Mouse (Mus musculus): Measurements from ENCODE around the gene Rnf26.
"Not testable (repeated sequence)": the region's sequence is repeated elsewhere in the genome, so short reads cannot be mapped to it uniquely, and the experiment has no call there.

Rnf26 gene

GRCm38 (mm10) chr9:44125026-44125425 is 11.7 kb upstream of the Rnf26 start:
- no peak for DNase-seq

DNA sequence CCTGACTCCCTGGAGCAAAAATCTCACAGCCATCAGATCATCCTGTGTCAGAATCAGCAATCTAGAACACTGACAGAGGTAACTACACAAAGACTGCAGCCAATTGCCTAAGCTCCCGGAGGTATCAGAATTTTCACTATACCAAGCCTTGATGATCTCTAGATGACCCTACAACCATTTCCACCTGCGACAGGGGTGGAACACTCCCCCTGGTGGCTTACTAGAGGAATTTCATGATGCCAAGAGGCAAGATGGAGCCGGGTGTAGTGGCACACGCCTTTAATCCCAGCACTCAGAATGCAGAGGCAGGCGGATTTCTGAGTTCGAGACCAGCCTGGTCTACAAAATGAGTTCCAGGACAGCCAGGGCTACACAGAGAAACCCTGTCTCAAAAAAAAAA is 11.0 kb upstream of the Rnf26 start:
- DNase-seq: peak; percentile 28

- DNase-seq: no peak
Measured at GRCm38 (mm10) chr9:44119948-44120465, 6.7 kb upstream of the Rnf26 start.

- DNase-seq: peak; percentile 51
Measured at GRCm38 (mm10) chr9:44119011-44119410, 5.7 kb upstream of the Rnf26 start.

GRCm38 (mm10) chr9:44116182-44116581 is 2.9 kb upstream of the Rnf26 start:
- DNase-seq: no peak

DNA sequence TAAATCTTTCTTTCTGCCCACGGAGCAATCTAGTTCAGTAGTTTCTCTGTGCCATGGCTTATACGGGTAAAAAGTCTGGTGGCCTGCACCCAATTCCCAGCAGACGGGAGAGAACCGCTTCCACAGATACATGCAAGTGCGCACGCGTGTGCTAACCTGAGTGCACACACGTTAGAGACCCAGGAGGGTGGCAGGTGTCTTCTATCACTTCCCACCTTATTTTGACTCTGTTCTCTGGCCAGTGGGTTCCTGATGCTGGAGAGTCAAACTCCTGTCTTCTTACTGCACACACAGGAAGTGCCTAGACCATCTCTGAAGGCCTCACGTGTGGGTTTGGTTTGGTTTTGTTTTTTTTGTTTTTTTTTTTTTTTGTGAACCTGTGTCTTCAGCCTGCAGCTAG is 2.3 kb upstream of the Rnf26 start:
- DNase-seq: no peak

- no peak for DNase-seq
Measured at GRCm38 (mm10) chr9:44114453-44114852, 1.1 kb upstream of the Rnf26 start.

DNA sequence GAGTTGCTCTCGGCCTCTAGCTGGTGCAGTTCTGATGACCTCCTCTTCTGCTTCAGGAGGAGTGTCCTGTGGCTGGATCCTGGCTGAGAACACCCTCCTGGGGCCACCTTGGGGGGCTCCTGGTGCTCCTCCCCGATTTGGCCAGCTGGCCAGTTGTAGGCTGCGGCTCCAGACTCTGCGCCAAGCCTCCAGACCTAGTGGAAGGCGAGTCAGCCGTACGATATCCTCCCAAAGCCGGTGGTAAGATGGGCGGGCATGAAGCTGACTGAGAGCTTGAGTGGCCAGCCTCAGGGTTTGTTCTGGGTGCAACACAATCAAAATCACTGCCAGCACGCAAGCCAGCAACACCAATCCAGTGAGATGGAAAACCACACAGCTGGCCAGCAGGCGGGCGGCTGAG is 1.4 kb downstream of the Rnf26 start:
- DNase-seq: not testable (repeated sequence)

DNA sequence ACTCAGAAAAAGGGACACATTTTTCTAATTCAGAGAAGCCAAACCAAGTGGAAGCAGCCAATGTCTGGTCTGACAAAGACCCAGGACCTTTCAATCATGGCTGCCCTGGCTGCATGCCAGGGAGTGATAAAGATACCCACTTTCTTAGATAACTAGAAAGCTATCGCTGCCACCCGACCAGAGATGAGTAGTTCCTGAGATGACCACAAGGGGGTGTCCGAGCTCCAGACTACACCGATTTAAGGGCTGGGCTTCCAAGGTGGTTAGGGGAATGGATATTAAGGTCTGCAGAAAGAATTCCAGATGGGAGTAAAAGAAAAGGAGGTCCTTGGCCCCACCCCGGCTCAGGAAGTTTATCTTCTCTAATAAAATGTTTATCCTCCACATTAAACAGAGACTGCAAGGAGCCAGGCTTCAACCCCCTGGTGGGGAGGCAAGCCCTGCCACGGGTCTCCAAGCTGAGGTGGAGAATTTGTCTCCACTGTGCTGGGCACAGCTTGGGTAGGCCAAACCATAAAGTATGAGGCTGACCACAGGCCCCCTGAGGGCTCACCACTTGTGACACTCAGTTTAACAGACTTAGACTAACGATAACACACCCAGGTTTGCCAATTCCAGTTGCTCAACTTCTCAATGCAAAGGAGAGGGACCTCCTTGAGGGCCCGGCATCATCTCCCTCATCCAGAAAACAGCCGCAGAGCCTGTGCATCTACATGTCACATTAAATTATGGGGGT is 3.8 kb downstream of the Rnf26 start:
- DNase-seq: peak; percentile 93

GRCm38 (mm10) chr9:44108269-44109055 is 4.9 kb downstream of the Rnf26 start:
- DNase-seq: no peak

DNA sequence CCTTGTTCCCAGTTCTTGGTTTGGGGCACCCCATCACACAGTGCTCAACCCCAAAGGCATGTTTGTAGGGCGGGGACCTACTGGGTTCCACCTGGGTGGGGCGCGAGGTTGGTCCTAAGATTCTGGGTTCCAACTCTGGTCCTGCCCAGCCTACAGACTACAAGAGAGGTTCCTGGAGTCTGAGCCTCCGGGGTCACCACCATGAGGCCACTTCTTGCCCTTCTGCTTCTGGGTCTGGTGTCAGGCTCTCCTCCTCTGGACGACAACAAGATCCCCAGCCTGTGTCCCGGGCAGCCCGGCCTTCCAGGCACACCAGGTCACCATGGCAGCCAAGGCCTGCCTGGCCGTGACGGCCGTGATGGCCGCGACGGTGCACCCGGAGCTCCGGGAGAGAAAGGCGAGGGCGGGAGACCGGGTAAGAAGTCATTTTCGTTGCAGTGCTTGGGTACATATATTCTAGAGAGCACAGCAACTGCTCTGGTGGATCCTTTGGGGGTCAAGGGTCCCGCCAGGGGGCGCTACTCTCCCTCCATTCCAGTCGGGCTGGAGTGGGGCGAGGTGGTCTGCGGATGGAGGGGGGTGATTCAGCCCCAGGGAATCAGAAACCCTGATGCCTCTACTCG is 5.6 kb downstream of the Rnf26 start:
- peak; percentile 66 for DNase-seq

- peak; percentile 49 for DNase-seq
Measured at GRCm38 (mm10) chr9:44107110-44107509, 6.2 kb downstream of the Rnf26 start, which contains the start of gene C1qtnf5. Gene C1qtnf5 (plus strand): TSS chr9:44107245.

DNA sequence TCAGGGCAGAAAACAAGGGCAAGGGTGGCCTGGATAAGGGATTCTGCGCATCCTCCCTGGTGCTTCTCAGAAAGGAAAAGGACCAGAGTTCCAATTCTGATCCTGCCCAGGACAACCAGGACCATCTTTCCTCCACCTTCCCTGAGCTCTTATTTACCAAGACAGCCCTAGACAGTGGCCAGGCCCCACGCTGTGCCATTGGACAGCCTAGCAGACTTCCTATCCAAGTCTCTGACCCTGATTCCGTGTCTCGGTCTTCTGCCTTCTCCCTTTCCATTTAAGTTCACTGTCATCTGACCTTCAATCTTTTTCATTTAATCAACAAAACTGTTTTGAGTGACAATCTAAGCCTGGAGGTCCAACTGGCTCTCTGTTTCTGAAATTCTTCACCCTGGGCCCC is 6.7 kb downstream of the Rnf26 start:
- DNase-seq: no peak

- DNase-seq: no peak
Measured at GRCm38 (mm10) chr9:44106182-44106581, 7.1 kb downstream of the Rnf26 start.

GRCm38 (mm10) chr9:44105781-44106180 is 7.5 kb downstream of the Rnf26 start:
- no peak for DNase-seq

GRCm38 (mm10) chr9:44104881-44105280 is 8.4 kb downstream of the Rnf26 start:
- no peak for DNase-seq

DNA sequence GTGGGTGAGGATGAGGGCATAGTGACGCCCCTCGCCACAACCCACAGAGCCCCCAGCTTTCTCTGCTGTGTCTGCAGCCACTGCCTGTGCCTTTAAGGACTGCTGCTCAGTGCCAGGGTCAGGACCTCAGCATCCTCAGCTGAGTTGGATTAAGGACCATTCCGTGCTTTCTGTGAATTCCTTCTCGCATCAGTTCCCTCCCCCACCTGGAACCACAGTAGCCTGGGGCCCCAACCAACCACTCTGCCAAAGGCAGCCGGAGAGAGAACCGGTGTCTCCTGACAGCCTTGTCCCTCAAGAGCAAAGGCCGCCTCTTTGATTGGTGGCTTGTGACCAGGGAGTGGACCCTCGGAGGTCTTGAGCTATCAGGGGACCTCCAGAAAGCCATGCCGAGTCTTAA is 11.8 kb downstream of the Rnf26 start, which contains the start of gene Mfrp:
Mfrp (plus strand) TSS at position 240 of the 400 bp plus-strand sequence.
- no peak for DNase-seq

GRCm38 (mm10) chr9:44096536-44096935 is 16.8 kb downstream of the Rnf26 start:
- DNase-seq: peak; percentile 66

GRCm38 (mm10) chr9:44095781-44096180 is 17.5 kb downstream of the Rnf26 start:
- no peak for DNase-seq

GRCm38 (mm10) chr9:44094737-44095136 is 18.6 kb downstream of the Rnf26 start:
- no peak for DNase-seq

DNA sequence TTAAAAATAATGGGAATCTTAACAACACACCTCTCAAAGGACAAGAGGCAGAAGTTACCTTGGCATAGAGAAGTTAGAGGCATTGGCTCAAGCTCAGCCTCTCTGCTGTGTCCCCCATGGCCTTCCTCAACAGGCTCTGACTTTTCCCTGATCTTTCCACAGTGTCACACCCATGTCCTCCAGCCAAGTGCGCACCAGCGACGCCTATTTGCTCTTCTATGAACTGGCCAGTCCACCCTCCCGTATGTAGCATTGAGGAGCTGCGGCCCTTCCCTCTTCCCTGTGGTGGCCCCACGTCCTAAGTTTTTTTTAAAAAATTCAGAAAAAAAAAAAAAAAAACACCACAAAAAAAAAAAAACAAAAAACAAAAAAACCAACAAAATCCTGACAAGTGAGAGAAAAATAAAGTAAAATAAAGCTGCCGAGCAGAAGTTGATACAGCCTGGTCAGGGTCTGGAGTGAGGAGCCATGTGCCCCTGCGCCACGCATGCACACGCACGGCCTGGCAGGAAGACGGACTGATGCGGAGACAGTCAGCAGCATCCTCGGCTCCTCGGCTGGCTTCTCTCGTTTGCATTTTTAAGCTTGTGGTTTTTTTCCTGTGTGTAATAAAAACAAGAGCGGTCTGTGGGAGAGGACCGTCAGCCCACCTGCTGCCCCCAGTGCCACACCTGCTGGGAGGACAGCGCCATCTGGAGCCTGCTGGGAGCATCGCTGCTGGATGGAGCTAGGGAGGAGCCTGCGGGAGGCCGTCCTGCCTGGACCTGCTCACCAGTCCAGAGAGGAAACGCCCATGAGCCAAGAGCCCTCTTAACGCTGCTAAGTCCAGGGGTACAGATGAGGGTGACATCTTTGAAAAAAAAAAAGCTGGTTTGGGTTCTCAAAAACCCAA is 19.5 kb downstream of the Rnf26 start:
- peak; percentile 82 for DNase-seq

DNA sequence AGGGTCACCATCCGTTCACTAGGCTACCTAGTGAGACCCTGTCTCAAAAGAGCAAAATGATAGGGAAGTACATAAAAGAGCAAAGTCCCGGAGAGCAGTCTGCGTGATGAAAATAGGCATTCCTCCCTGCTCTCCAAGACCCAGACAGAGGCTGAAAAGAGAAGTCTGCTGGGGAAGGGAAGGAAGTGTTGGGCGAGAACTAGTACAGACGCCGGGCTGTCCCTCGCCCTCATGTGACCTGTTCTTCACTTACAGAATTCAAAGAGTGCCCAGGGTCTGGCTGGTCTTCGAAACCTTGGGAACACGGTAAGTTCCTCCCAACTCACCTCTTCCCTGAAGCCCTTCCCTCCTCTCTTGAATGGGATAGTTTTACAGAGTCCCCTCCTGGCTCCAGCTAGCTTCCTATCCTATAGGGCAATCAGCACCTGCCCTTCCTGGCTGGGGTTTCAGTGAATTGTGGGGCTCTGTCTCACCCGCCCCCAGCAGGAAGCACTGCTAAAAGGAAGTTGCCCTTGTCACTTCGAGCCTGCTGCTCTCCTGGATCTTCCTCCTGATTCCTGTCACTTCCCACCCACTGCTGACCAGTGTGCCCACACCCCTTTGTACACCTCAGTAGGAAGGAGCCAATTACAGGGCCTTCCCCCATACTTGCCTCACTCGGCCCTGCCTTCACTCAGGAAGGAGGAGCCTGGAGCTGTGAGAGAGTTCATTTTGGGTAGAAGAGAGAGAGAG is 24.3 kb downstream of the Rnf26 start:
- DNase-seq: no peak

Measured in retina, postnatal 1 day (tissue).